Mouse (Mus musculus) heart, postnatal 0 days (tissue): Measurements from ENCODE around the gene Ano5. TPM values are rescaled to one million over a fixed set of nuclear protein-coding genes. Genes with fewer than 3 reads are reported as not detected.

Experiments used
- ATAC-seq: fragments of 200-750 bp; cut with Nextera tagmentation; 2 replicates; pipeline ENCODE4 v1.8.0; 2017; ENCODE audit warnings: low read depth, moderate number of reproducible peaks, moderate library complexity; ENCODE audit not compliant: insufficient read depth
- DNase-seq: peaks from one replicate; pipeline ENCODE4 v3.0.0-alpha.2; 2016; ENCODE audit warnings: low spot score
- H3K27ac ChIP-seq: fragments of 300-500 bp; sonication (generic); 2 replicates; pipeline ENCODE4 v1.5.1; 2014; ENCODE audit warnings: low read depth, mild to moderate bottlenecking
- H3K27me3 ChIP-seq: fragments of 300-500 bp; sonication (generic); 2 replicates; pipeline ENCODE4 v1.6.1; 2014; ENCODE audit warnings: low read length, mixed read lengths; ENCODE audit not compliant: control insufficient read depth, insufficient read depth
- H3K36me3 ChIP-seq: fragments of 300-500 bp; sonication (generic); replicated peaks from 2 replicates; pipeline ENCODE4 v1.6.1; 2014; ENCODE audit warnings: low read length, mixed read lengths; ENCODE audit not compliant: control insufficient read depth, insufficient read depth
- H3K4me1 ChIP-seq: fragments of 300-500 bp; sonication (generic); 2 replicates; pipeline ENCODE4 v1.6.1; 2014; ENCODE audit warnings: antibody characterized with exemption; ENCODE audit not compliant: control insufficient read depth, insufficient read depth
- H3K4me2 ChIP-seq: fragments of 300-500 bp; sonication (generic); 2 replicates; pipeline ENCODE4 v1.6.1; 2014; ENCODE audit warnings: low read depth, mild to moderate bottlenecking, low read length, moderate library complexity
- H3K4me3 ChIP-seq: fragments of 300-500 bp; sonication (generic); 2 replicates; pipeline ENCODE4 v1.5.1; 2014; ENCODE audit warnings: low read depth, low read length
- H3K9ac ChIP-seq: fragments of 300-500 bp; sonication (generic); replicated peaks from 2 replicates; pipeline ENCODE4 v1.6.1; 2014; ENCODE audit warnings: low read depth, low read length, mixed read lengths
- H3K9me3 ChIP-seq: fragments of 300-500 bp; sonication (generic); replicated peaks from 2 replicates; pipeline ENCODE4 v1.6.1; 2016; ENCODE audit warnings: low read length; ENCODE audit not compliant: control insufficient read depth
- CTCF ChIP-seq: IDR thresholded peaks from 2 replicates; pipeline ENCODE4 v1.5.1; 2016; ENCODE audit warnings: antibody characterized with exemption, control low read depth, low read depth
- EP300 ChIP-seq: IDR thresholded peaks from 2 replicates; pipeline ENCODE4 v1.6.1; 2016; ENCODE audit warnings: antibody characterized with exemption, low read depth
- WGBS: fragments of 180-500 bp; shearing (Covaris S2); extraction: QIAGEN DNeasy Blood & Tissue Kit; methylation state at CpG from one replicate; pipeline ENCODE4 v1.1.7; 2014; 5-methylcytosine and 5-hydroxymethylcytosine counted together
- polyA plus RNA-seq: library from polyadenylated mRNA; unstranded; fragments of >200 nt; fragmentation: Nextera tagmentation; extraction: Ambion mirVana; gene quantifications from 2 replicates; pipeline ENCODE4 v1.2.1, GENCODE M21; 2015
- total RNA-seq: library from RNA; depleted of rRNA; stranded (reverse); fragments of >200 nt; gene quantifications from 2 replicates; pipeline ENCODE4 v1.2.3, GENCODE M21; 2014; ENCODE audit warnings: low replicate concordance

The Ano5 gene
- total and polyA plus RNA-seq, 2 experiments from 2014 or later, result 0.07 TPM; not detected in 1

GRCm38 (mm10) chr7:51625591-51626255 lies 114.9 kb downstream of the Ano5 start:
- ATAC-seq, result no peak
- TF ChIP-seq CTCF, result no peak
- TF ChIP-seq EP300, result no peak
- Histone ChIP-seq H3K4me2 (no peak overlapping the region), H3K4me3 (no peak overlapping the region), H3K27ac (no peak overlapping the region), H3K4me1 (no peaks in the 10 kb centered on the region), H3K9me3 (no peaks in the 10 kb centered on the region), H3K9ac (no peak overlapping the region), H3K27me3 (peaks cover 78% of the 10 kb centered on the region), H3K36me3 (no peaks in the 10 kb centered on the region)
- no peak for DNase-seq
- 2% methylated on average over 11 of the region's 11 CpGs for WGBS

- Histone ChIP-seq H3K4me1 (no peaks in the 10 kb centered on the region), H3K27ac (no peak overlapping the region), H3K9ac (no peak overlapping the region), H3K27me3 (peaks cover 76% of the 10 kb centered on the region), H3K9me3 (no peaks in the 10 kb centered on the region), H3K4me2 (no peak overlapping the region), H3K36me3 (no peaks in the 10 kb centered on the region), H3K4me3 (no peak overlapping the region)
- ATAC-seq (no peak), DNase-seq (no peak)
- WGBS, result 2% methylated on average over 16 of the region's 16 CpGs
- no peak for TF ChIP-seq CTCF
- TF ChIP-seq EP300, result no peak
Measured at GRCm38 (mm10) chr7:51626451-51627000, 115.7 kb downstream of the Ano5 start.

DNA sequence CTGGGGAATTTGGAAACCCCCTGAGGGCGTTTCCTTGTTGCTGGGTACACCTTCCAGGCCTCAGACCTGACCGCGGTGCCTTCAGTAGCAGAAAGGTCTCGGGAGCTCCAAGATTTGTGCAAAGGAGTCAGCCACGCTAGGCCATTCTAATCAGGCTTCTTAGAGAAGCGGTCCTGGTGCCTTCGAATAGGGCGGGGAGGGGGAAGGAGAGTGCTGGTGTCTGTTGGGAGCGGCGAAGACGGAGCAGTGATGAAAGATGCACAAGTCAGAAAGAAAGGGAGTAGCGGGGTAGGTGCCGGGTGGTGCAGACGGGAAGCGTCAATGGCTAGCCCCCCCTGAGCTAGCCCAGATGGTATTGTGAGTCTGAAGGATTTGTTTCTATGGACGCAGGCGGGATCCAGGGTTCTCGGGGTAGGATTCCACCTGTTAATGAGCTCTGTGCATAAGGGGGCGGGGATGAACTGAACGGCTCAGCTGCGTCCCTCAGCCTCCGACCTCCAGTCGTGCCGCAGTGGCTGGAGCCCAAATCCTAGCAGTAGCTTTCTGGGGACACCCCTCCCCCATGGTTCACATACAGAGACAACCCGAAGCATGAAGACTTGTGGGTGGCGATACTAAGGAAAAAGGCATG lies 116.3 kb downstream of the Ano5 start:
- Histone ChIP-seq H3K4me3 (no peak overlapping the region), H3K27me3 (peaks cover 72% of the 10 kb centered on the region), H3K4me2 (no peak overlapping the region), H3K27ac (no peak overlapping the region), H3K9ac (no peak overlapping the region), H3K36me3 (no peaks in the 10 kb centered on the region), H3K9me3 (no peaks in the 10 kb centered on the region), H3K4me1 (no peaks in the 10 kb centered on the region)
- DNase-seq (no peak), ATAC-seq (no peak)
- 1% methylated on average over 26 of the region's 26 CpGs for WGBS
- no peak for TF ChIP-seq EP300
- TF ChIP-seq CTCF, result no peak

DNA sequence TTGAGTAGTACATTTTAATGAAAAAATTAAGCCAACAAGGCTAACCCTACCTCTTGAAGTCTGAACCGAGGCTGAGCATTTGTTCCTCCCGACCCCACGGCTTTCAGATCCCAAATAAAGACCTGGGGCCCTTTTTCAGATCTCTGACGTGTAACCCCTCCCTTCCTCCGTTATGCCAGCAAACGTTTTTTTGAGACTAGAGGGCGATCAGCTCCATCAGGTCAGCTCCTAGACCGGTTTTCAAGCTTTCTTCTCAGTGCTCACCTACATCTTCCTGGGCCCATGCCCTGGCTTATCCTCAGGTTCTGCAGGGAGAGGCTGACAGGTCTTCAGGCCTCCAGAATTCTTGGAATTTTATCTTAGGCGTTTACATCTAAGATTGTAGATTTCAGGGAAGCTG lies 116.8 kb downstream of the Ano5 start:
- Histone ChIP-seq H3K4me3 (no peak overlapping the region), H3K27ac (no peak overlapping the region), H3K9me3 (no peaks in the 10 kb centered on the region), H3K36me3 (no peaks in the 10 kb centered on the region), H3K4me2 (no peak overlapping the region), H3K4me1 (no peaks in the 10 kb centered on the region), H3K27me3 (peaks cover 67% of the 10 kb centered on the region), H3K9ac (no peak overlapping the region)
- TF ChIP-seq EP300 (no peak), CTCF (no peak)
- ATAC-seq, result no peak
- DNase-seq, result no peak
- 2% methylated on average over 9 of the region's 9 CpGs for WGBS

GRCm38 (mm10) chr7:51628349-51628748 lies 117.5 kb downstream of the Ano5 start:
- Histone ChIP-seq H3K4me1 (no peaks in the 10 kb centered on the region), H3K4me2 (no peak overlapping the region), H3K9me3 (no peaks in the 10 kb centered on the region), H3K4me3 (no peak overlapping the region), H3K27ac (no peak overlapping the region), H3K9ac (no peak overlapping the region), H3K36me3 (no peaks in the 10 kb centered on the region), H3K27me3 (peaks cover 63% of the 10 kb centered on the region)
- DNase-seq, result no peak
- TF ChIP-seq EP300, result no peak
- TF ChIP-seq CTCF, result no peak
- 2% methylated on average over 9 of the region's 9 CpGs for WGBS
- no peak for ATAC-seq
